Mouse (Mus musculus) retina, postnatal 7 days (tissue): Measurements from ENCODE around the gene She.

Experiments
- DNase-seq: peaks from one replicate; pipeline ENCODE4 v3.0.0-alpha.2; 2012; ENCODE audit warnings: low read depth, low spot score

Gene She

DNA sequence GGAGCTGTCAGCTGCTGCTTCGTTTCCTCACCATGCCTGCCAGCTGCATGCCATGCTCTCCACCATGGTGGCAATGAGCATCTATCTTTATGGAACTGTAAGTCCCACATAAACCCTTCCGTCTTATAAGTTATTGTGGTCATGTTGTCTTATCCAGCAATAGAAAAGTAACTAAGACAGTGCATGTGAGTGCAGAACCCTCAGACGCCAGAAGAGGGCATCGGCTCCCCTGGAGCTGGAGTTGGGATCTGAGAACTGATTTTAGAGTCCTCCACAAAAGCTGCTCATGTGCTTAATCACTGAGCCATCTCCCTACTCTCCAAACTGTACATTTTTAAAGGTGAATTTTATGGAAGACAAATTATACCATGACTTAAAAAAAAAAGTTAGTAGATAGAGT is 14.1 kb upstream of the She start:
- DNase-seq = no peak

- no peak for DNase-seq
These were observed 12.6 kb upstream of the She start for GRCm38 (mm10) chr3:89818605-89819004.

GRCm38 (mm10) chr3:89819897-89820296 is 11.3 kb upstream of the She start:
- no peak for DNase-seq

DNA sequence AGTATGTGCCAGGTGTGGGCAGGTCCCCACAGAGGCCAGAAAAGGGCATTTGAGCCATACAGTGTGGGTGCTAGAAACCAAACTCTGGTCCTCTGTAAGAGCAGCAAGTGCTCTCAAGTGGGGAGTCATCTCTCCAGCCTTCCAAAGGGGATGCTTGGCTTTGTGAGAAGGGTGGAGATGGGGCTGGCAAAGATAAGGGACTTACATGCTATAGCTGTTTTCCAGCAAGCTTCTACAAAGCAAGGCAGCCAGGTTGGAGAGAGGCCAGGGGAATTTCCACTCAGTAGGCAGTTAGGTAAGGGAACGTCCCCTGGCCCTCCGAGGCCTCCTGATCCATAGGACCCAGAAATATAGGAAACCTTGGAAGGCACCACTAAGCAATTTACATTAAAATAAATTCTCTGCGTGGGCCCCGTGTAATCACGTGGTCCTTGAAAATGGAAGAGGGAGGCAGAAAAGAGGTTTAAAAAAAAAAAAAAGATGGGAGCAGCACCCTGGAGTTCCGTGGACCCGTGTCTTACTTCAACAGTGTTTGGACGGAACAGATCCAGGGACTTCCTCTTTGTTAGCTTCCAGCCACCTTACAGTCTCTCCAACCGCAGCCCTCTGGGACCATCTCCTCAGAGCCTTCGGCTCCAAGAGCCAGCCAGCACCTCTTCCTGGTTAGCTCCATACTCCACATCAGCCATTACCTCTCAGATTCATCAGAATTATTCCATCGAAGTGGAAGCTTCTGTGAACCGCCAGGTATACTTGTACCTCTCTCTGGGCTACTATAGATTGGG is 10.7 kb upstream of the She start:
- DNase-seq = no peak

- no peak for DNase-seq
These were observed 10.1 kb upstream of the She start for GRCm38 (mm10) chr3:89821096-89821513.

- DNase-seq = no peak
These were observed 9.4 kb upstream of the She start for GRCm38 (mm10) chr3:89821548-89822480.

DNA sequence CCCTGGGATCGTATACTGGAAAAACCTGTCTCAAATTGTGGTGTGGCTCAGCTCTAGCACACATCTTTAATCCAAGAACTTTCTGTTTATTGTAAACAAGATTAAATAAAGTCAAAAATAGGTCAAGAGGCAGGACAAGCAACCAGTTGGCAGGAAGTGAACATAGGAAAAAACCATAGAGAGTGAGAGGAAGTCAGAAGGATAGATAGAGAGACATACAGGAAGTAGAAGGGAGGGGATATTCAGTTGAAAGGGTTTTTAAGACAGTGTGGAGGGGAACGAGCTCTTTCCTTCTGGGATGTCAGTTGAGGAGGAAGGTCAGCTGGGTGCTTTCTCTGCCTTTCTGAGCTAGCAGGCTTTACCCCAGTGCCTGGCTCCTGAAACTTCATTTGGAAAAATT is 7.6 kb upstream of the She start:
- DNase-seq = no peak

DNA sequence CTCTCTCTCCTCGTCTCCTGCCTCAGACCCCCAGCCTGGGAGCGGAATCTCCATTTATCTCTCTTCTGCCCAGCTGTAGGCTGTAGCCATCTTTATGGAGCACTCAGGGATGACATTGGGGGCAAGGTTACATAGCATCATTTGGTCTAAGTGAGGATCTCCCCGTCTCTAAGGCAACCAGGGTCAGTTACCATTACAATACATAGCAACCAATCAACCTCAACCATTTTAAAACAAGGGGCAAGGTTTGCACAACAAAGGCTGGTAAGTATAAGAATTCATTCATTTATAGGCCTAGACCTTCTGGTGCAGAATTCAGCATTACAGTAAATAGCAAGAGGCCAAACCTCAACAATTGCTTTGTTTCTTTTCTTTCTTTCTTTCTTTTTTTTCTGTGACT is 4.9 kb upstream of the She start:
- no peak for DNase-seq

DNA sequence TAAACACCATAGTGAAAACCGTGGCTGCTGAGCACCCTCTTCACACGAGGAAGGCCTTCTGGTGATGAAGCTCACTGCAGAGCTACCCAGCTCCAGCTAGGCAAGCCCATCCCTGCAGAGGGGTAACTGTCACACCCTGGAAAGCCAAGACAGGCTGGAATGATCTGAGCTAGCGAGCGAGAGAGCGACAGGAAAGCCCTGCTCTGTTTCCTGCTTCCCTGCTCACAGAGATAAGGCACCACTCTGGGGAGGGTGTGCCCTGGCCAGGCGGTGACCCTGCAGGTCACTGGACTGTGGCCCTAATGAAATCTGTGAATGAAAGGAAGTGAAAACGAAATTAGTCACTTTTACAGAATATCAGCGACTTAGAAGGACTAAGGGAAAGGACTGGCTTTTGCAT is 4.2 kb downstream of the She start:
- DNase-seq = no peak

- DNase-seq = no peak
These were observed 11.1 kb downstream of the She start for GRCm38 (mm10) chr3:89842258-89842657.

- no peak for DNase-seq
These were observed 12.0 kb downstream of the She start for GRCm38 (mm10) chr3:89843148-89843547.

GRCm38 (mm10) chr3:89845814-89846213 is 14.6 kb downstream of the She start:
- DNase-seq = no peak

DNA sequence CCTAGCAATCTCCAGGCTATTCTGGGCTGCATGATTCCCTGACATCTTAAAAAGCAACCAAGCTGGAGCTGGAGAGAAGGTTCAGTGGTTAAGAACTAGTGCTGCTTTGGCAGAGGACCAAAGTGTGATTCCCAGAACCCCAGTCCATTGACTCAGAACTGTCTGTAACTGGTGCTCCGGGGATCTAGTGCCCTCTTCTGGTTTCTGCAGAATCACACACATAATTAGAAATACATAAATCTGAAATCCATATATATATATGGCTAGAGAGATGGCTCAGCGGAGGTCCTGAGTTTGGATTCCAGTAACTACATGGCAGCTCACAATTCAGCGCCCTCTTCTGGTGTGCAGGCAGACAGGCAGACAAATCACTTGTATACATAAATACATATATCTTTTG is 16.0 kb downstream of the She start:
- no peak for DNase-seq

DNA sequence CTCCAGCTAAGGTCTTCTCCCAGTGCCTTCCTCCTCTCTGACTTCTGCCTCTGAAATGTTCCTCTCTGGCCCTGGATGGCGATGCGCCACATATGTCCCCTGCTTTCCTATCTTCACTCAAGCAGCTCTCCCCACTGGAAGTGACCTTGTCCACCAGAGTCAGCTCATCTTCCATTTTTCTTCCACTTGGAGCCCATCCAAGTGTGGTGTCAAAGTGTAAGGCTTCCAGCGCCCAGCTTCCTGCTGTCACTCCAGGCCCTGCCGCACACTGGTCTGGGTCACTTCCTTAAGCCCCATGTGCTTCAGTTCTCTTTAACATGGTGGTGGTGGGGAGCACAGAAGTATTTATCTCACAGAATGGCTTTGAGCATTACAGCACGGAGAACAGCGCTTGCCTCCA is 16.4 kb downstream of the She start:
- DNase-seq = no peak

- DNase-seq = no peak
These were observed 16.9 kb downstream of the She start for GRCm38 (mm10) chr3:89848083-89848482.

GRCm38 (mm10) chr3:89853752-89854151 is 22.6 kb downstream of the She start:
- no peak for DNase-seq

DNA sequence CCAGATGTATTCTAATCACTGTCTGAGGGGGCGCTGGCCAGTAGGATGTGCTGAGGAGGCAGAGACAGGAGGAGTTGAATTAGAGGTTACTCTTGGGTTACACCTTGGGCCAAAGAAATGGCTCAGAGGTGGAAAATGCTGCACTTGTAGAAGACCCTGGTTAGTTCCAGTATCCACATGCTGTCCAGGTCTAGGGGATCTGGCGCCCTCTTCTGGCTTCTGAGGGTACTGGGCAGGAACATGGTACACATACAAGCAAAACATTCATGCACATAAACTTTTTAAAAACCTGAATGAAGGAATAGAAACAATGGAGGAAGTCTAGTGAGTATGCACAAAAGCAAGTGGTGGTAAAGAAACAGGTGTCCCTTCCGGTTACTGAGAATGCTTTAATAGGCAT is 26.2 kb downstream of the She start:
- no peak for DNase-seq

- peak; percentile 67 for DNase-seq
These were observed 27.0 kb downstream of the She start for GRCm38 (mm10) chr3:89858123-89858522.

- DNase-seq = no peak
These were observed 27.7 kb downstream of the She start for GRCm38 (mm10) chr3:89858888-89859287.

DNA sequence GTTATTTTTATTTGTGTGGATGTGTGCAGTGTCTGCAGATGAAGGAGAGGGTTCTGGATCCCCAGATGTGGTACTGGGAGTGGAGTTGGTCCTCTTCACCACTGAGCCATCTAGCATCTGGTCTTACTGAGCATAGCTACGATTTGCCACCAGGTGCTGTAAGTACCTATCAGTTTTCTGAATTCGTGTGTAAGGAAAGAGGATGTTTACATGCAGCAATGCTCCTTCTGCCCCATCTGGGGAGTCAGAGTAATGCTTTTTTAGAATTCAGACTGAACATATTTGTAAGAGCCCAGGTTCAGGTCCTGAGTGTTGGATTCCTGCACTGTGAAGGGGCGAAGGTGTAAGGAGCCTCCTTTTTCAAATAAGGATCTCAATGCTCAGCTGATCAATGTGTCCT is 28.8 kb downstream of the She start:
- DNase-seq = no peak

GRCm38 (mm10) chr3:89860343-89860742 is 29.2 kb downstream of the She start:
- DNase-seq = no peak

DNA sequence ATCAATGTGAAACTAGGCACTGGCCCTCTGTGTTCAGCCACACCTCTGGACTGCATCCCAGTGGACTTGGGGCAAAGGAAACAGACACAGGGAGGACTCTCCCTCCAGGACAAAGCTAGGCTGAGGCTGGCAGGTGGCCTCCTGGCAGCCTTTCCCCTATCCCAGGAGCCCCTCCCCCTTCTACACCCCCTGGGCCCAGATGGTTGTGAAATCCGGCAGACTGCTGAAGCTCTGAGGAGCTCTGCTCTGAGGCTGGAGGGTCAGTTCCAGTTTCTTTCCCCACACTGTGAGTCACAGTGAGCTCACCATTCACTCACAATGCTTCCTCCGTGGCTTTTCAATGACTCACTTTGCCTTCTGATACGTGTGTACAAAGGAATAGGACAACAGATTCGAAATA is 29.9 kb downstream of the She start:
- DNase-seq = peak; percentile 30
